In genomic region chr5:108450837-108451540, GRCm38 (mm10) we compare ENCODE assay signal across 23 mouse cellular contexts. TPM values are rescaled to one million over a fixed set of nuclear protein-coding genes. Genes with fewer than 3 reads are reported as not detected.
DNase-seq lines count a peak whose midpoint lies in the region; ATAC-seq and TF ChIP-seq lines count a peak whose summit lies in the region.
"Had no signal": no experiment of that assay in that cellular context is flagged by ENCODE, and none has a peak within 500 bp of the region (broad histone marks: within the 10 kb centered on the region; RNA-seq: fewer than 3 reads in every experiment).

No protein-coding gene starts in this region.

- no peaks in the 10 kb centered on the region for H3K9me3 ChIP-seq in kidney, embryonic 16.5 days (ENCODE audit: low read length)
- no peaks in the 10 kb centered on the region for H3K9me3 ChIP-seq in liver, postnatal 0 days (ENCODE audit: low read length)
- H3K9me3 ChIP-seq in liver, embryonic 12.5 days (replicated peaks), result no peaks in the 10 kb centered on the region
- H3K9me3 ChIP-seq: embryonic facial prominence, embryonic 13.5 days; embryonic facial prominence, embryonic 15.5 days; forebrain, embryonic 10.5 days; forebrain, embryonic 12.5 days had no signal

- H3K4me2 ChIP-seq in kidney, embryonic 16.5 days (replicated peaks; ENCODE audit: low read depth, low read length), result no peak overlapping the region
- no peak overlapping the region for H3K4me2 ChIP-seq in liver, postnatal 0 days (ENCODE audit: low read depth, low read length)
- H3K4me2 ChIP-seq in liver, embryonic 12.5 days, result no peak overlapping the region
- H3K4me2 ChIP-seq: embryonic facial prominence, embryonic 13.5 days; embryonic facial prominence, embryonic 15.5 days; forebrain, embryonic 12.5 days had no signal

- no peak overlapping the region for H3K9ac ChIP-seq in kidney, embryonic 16.5 days (replicated peaks; ENCODE audit: low read length)
- no peak overlapping the region for H3K9ac ChIP-seq in liver, postnatal 0 days (replicated peaks)
- H3K9ac ChIP-seq in liver, embryonic 12.5 days, result no peak overlapping the region
- H3K9ac ChIP-seq: embryonic facial prominence, embryonic 13.5 days; embryonic facial prominence, embryonic 15.5 days; forebrain, embryonic 12.5 days had no signal

- ATAC-seq in kidney, embryonic 16.5 days (ENCODE audit: low FRiP score, low TSS enrichment), result no peak
- no peak for ATAC-seq in liver, postnatal 0 days
- no peak for ATAC-seq in liver, embryonic 12.5 days
- ATAC-seq: forebrain, embryonic 14.5 days had no signal

- H3K27ac ChIP-seq in kidney, adult 2 months (ENCODE audit: insufficient read depth, low read depth, low read length), result no peak overlapping the region
- H3K27ac ChIP-seq in kidney, embryonic 16.5 days (ENCODE audit: low read length), result no peak overlapping the region
- H3K27ac ChIP-seq in liver, postnatal 0 days (ENCODE audit: low read depth), result peak overlapping the region; percentile 49
- H3K27ac ChIP-seq in liver, embryonic 12.5 days, result no peak overlapping the region
- 0 out of 2 replicates have a peak overlapping the region, but pooled peaks have one; percentile 10 for H3K27ac ChIP-seq in small intestine, adult 2 months (ENCODE audit: insufficient read depth, low read depth, low read length)
- H3K27ac ChIP-seq: embryonic facial prominence, embryonic 13.5 days; embryonic facial prominence, embryonic 15.5 days; forebrain, embryonic 10.5 days; forebrain, embryonic 12.5 days had no signal

- WGBS in kidney, adult 2 months, result 75% methylated on average over 8 of the region's 8 CpGs
- 80% methylated on average over 8 of the region's 8 CpGs for WGBS in kidney, embryonic 16.5 days
- WGBS in liver, postnatal 0 days (ENCODE audit: insufficient replicate concordance), result 69% methylated on average over 8 of the region's 8 CpGs
- WGBS in liver, embryonic 12.5 days (ENCODE audit: insufficient replicate concordance), result 66% methylated on average over 8 of the region's 8 CpGs
- 67% methylated on average over 8 of the region's 8 CpGs for WGBS in small intestine, adult 2 months

- TF ChIP-seq CTCF in kidney, adult 2 months (conservative IDR thresholded peaks at IDR 0.05; ENCODE audit: insufficient read depth, insufficient read length, low read depth, low read length), result no peak
- TF ChIP-seq CTCF in liver, postnatal 0 days (IDR thresholded peaks at IDR 0.05; ENCODE audit: low read depth), result no peak
- no peak for TF ChIP-seq CTCF in small intestine, adult 2 months (IDR thresholded peaks at IDR 0.05; ENCODE audit: extremely low read depth, insufficient read length, insufficient replicate concordance, low read depth, low read length)

- no peak for TF ChIP-seq EP300 in liver, postnatal 0 days (IDR thresholded peaks at IDR 0.05; ENCODE audit: low read depth)

- no peaks in the 10 kb centered on the region for H3K27me3 ChIP-seq in kidney, adult 2 months (replicated peaks; ENCODE audit: control insufficient read depth, insufficient read depth, low read length)
- peaks cover 2% of the 10 kb centered on the region; the same call in 1 of the 2 replicates for H3K27me3 ChIP-seq in kidney, embryonic 16.5 days (ENCODE audit: insufficient read depth, low read length)
- no peaks in the 10 kb centered on the region for H3K27me3 ChIP-seq in liver, postnatal 0 days (ENCODE audit: insufficient read depth, low read length)
- peaks cover 20% of the 10 kb centered on the region for H3K27me3 ChIP-seq in liver, embryonic 12.5 days (replicated peaks)
- H3K27me3 ChIP-seq in small intestine, adult 2 months (ENCODE audit: control insufficient read depth, insufficient read depth, low read length), result no peaks in the 10 kb centered on the region

- no peak overlapping the region for H3K4me3 ChIP-seq in kidney, adult 2 months (ENCODE audit: insufficient read depth, low read depth, low read length)
- no peak overlapping the region for H3K4me3 ChIP-seq in kidney, embryonic 16.5 days (ENCODE audit: low read length)
- H3K4me3 ChIP-seq in liver, postnatal 0 days (ENCODE audit: low read depth, low read length), result no peak overlapping the region
- H3K4me3 ChIP-seq in liver, embryonic 12.5 days, result no peak overlapping the region
- no peak overlapping the region for H3K4me3 ChIP-seq in small intestine, adult 2 months (ENCODE audit: low read depth, low read length)
- H3K4me3 ChIP-seq: embryonic facial prominence, embryonic 13.5 days; embryonic facial prominence, embryonic 15.5 days; erythroblast, embryonic 14.5 days; forebrain, embryonic 10.5 days; forebrain, embryonic 12.5 days had no signal

- H3K4me1 ChIP-seq in kidney, adult 2 months (ENCODE audit: control insufficient read depth, insufficient read depth, low read length), result peaks cover 9% of the 10 kb centered on the region; the same call in 1 of the 2 replicates
- peaks cover 12% of the 10 kb centered on the region for H3K4me1 ChIP-seq in kidney, embryonic 16.5 days (ENCODE audit: insufficient read depth, low read length)
- H3K4me1 ChIP-seq in liver, postnatal 0 days (ENCODE audit: insufficient read depth), result peaks cover 21% of the 10 kb centered on the region
- peaks cover 40% of the 10 kb centered on the region for H3K4me1 ChIP-seq in liver, embryonic 12.5 days
- peaks cover 33% of the 10 kb centered on the region for H3K4me1 ChIP-seq in small intestine, adult 2 months (ENCODE audit: control insufficient read depth, insufficient read depth, insufficient read length, low read length)

- DNase-seq in kidney, adult 2 months, result peak; percentile 56
- DNase-seq in kidney, postnatal 10 days, result no peak
- DNase-seq in kidney, postnatal 36 days, result peak; percentile 28 to 36
- DNase-seq in liver, postnatal 0 days, result no peak
- DNase-seq: adrenal gland, adult 2 months; adrenal gland, postnatal 10 days; adrenal gland, postnatal 25 days; cerebellum, adult 11 months; cerebellum, adult 18-20 months; cerebellum, adult 8-10 months; cerebellum, adult 9-11 months; cerebellum, postnatal 14 days; cerebellum, postnatal 36 days; embryo, embryonic 11 days had no signal

- TF ChIP-seq POLR2A in kidney, adult 2 months (IDR thresholded peaks at IDR 0.05; ENCODE audit: low read depth, low read length), result no peak
- TF ChIP-seq POLR2A in small intestine, adult 2 months (IDR thresholded peaks at IDR 0.05; ENCODE audit: low read depth, low read length), result no peak

- H3K36me3 ChIP-seq in kidney, adult 2 months (ENCODE audit: control insufficient read depth, insufficient read depth, low read length), result no peaks in the 10 kb centered on the region
- no peaks in the 10 kb centered on the region for H3K36me3 ChIP-seq in kidney, embryonic 16.5 days (ENCODE audit: insufficient read depth, low read length)
- no peaks in the 10 kb centered on the region for H3K36me3 ChIP-seq in liver, postnatal 0 days (replicated peaks; ENCODE audit: insufficient read depth, low read length)
- H3K36me3 ChIP-seq in liver, embryonic 12.5 days, result no peaks in the 10 kb centered on the region
- H3K36me3 ChIP-seq in small intestine, adult 2 months (ENCODE audit: control insufficient read depth, insufficient read depth, low read length), result no peaks in the 10 kb centered on the region
- H3K36me3 ChIP-seq: embryonic facial prominence, embryonic 13.5 days; embryonic facial prominence, embryonic 15.5 days; forebrain, embryonic 10.5 days; forebrain, embryonic 12.5 days had no signal

RNA-seq across cellular contexts. Expression of gene Mfsd7a, which starts 2.3 kb away (rescaled TPM):
- 5.0 and 5.3 TPM in 2 replicates for polyA plus RNA-seq in kidney, adult 2 months (2012; rRNA removed)
- polyA plus RNA-seq in kidney, embryonic 16.5 days (2015; fragmentation: Nextera tagmentation; extraction: Ambion mirVana), result 0.37 and 0.40 TPM in 2 replicates
- 0.30 and 0.41 TPM in 2 replicates for polyA plus RNA-seq in liver, postnatal 0 days (2015; fragmentation: Nextera tagmentation; extraction: Ambion mirVana)
- polyA plus RNA-seq in liver, embryonic 12.5 days (2016; fragmentation: Nextera tagmentation; extraction: Ambion mirVana), result 0.15 TPM in 1 of 2 replicates, not detected in the other
- polyA plus RNA-seq in small intestine, adult 2 months (2012; rRNA removed), result 4.0 and 12.8 TPM in 2 replicates
- polyA plus RNA-seq: erythroblast, embryonic 14.5 days; forebrain, embryonic 12.5 days had no signal

RNA-seq across cellular contexts. Expression of gene Pcgf3, which starts 10.0 kb away (rescaled TPM):
- polyA plus RNA-seq in kidney, adult 2 months (2012; rRNA removed), result 9.0 and 10.2 TPM in 2 replicates
- 18.0 and 21.9 TPM in 2 replicates for polyA plus RNA-seq in kidney, embryonic 16.5 days (2015; fragmentation: Nextera tagmentation; extraction: Ambion mirVana)
- polyA plus RNA-seq in liver, postnatal 0 days (2015; fragmentation: Nextera tagmentation; extraction: Ambion mirVana), result 3.8 and 5.0 TPM in 2 replicates
- polyA plus RNA-seq in liver, embryonic 12.5 days (2016; fragmentation: Nextera tagmentation; extraction: Ambion mirVana), result 12.6 and 14.8 TPM in 2 replicates
- 3.3 and 5.1 TPM in 2 replicates for polyA plus RNA-seq in small intestine, adult 2 months (2012; rRNA removed)

RNA-seq across cellular contexts. Expression of gene Atp5k, which starts 16.7 kb away (rescaled TPM):
- 103 and 172 TPM in 2 replicates for polyA plus RNA-seq in kidney, adult 2 months (2012; rRNA removed)
- 354 and 360 TPM in 2 replicates for polyA plus RNA-seq in kidney, embryonic 16.5 days (2015; fragmentation: Nextera tagmentation; extraction: Ambion mirVana)
- polyA plus RNA-seq in liver, postnatal 0 days (2015; fragmentation: Nextera tagmentation; extraction: Ambion mirVana), result 411 and 430 TPM in 2 replicates
- 355 and 360 TPM in 2 replicates for polyA plus RNA-seq in liver, embryonic 12.5 days (2016; fragmentation: Nextera tagmentation; extraction: Ambion mirVana)
- 29.0 and 35.2 TPM in 2 replicates for polyA plus RNA-seq in small intestine, adult 2 months (2012; rRNA removed)

Comparison
In these comparisons a context has a peak if more than half of its experiments do, and no peak if none do; other contexts are left out.
1. DNase-seq: peak in kidney, adult 2 months (single experiment) and kidney, postnatal 36 days (2 of 2); none in kidney, postnatal 10 days (single experiment) and liver, postnatal 0 days (single experiment).
2. H3K27ac ChIP-seq: peak in liver, postnatal 0 days (single experiment) and small intestine, adult 2 months (single experiment); none in kidney, adult 2 months (single experiment), kidney, embryonic 16.5 days (single experiment) and liver, embryonic 12.5 days (single experiment).